Mouse (Mus musculus): ENCODE measurements around the gene Ddx11. TPM values are rescaled to one million over a fixed set of nuclear protein-coding genes. Genes with fewer than 3 reads are reported as not detected.

Gene Ddx11
- polyA plus RNA-seq (2012; rRNA removed), result 3.8 and 4.6 TPM in 2 replicates

DNA sequence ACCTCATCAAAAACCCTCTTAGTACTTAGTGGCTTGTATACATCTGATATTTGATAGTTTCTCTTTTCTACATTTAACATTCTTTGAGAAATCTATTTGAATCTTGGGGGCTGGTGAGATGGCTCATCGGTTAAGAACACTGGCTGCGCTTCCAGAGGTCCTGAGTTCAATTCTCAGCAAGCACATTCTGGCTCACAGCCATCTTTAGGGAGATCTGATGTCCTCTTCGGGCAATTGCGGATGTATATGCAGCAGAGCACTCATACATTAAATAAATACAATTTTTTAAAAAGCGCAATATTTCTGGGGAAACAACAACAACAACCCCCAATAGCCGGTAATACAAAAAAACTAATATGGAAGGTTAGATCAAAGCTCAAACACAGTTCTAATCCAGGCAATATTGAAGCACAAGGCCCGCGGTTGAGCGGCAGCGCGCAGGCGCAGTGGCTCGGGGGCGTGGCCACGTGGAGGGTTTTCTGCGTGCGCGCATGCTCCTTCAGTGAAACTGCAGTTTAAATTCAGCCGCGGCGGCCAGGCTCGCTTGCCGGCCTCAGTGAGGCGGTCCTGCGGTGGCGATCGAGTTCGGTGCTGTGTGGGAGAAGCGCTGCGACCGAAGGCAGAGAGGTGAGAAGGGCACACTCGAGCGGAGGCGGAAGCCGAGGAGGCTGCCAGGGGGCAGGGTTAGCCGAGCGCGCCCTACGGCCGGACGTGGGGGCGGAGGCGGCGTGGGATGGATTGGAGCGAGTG is at the start of gene Ddx11:
Gene Ddx11, plus strand, starts transcription at position 455 of the 750 bp plus-strand sequence.

GRCm38 (mm10) chr17:66076934-66077333 is 46.4 kb upstream of the Ddx11 start, which contains the start of gene Ankrd12:
TSS of gene Ankrd12 (minus strand) at chr17:66077089.

GRCm38 (mm10) chr17:66101380-66102330 is 21.7 kb upstream of the Ddx11 start, which contains the start of gene Ndufv2:
TSS of gene Ndufv2 (minus strand) at chr17:66101559.

DNA sequence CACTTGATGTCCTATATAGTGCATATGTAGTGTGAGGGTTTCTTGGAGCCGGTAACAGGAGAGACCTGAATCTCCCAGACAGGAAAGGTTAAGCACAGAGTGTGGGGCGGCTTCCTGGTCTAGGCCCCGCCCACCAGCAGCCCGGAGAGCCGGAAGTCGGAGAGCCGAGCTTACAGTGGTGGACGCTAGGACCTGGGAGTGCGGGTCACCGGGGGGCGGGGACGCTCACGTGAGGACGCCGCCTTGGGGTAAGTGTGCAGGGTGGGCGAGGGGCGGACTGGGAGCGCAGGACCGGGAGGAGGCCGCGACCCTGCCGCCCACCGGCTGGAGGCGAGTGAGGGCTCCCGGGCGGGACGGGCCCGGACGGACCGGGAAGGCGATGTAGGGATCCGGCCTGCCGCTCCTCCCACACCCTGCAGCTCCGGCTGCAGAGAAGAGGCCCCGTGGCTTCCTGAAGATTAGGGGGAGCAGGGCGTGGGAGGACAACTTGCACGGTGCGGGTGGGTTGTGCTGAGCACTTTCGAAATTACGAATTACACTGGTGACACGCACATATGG is 11.8 kb upstream of the Ddx11 start, which contains the start of gene Washc1:
Gene Washc1, plus strand, starts transcription at position 144 of the 558 bp plus-strand sequence.

Other genes starting within 250 kb of the Ddx11 start
- 11.1 and 13.8 TPM in 2 replicates for gene Ralbp1, start 237.7 kb upstream of the Ddx11 start, polyA plus RNA-seq (2012; rRNA removed)
- gene Twsg1, start 172.3 kb upstream of the Ddx11 start, polyA plus RNA-seq (2012; rRNA removed), result 12.2 and 12.8 TPM in 2 replicates
- gene Ankrd12, start 46.4 kb upstream of the Ddx11 start, polyA plus RNA-seq (2012; rRNA removed), result 2.7 and 3.2 TPM in 2 replicates
- 75.2 and 75.7 TPM in 2 replicates for gene Ndufv2, start 22.0 kb upstream of the Ddx11 start, polyA plus RNA-seq (2012; rRNA removed)
- 12.2 and 13.2 TPM in 2 replicates for gene Washc1, start 12.0 kb upstream of the Ddx11 start, polyA plus RNA-seq (2012; rRNA removed)